Mouse (Mus musculus) MEL (cell line): Measurements from ENCODE around the gene Psen2. TPM values are rescaled to one million over a fixed set of nuclear protein-coding genes. Genes with fewer than 3 reads are reported as not detected.

Source experiments
- DNase-seq: peaks from one replicate; pipeline ENCODE4 v3.0.0; 2011; ENCODE audit warnings: low read depth, low spot score
- H3K27ac ChIP-seq: 2 replicates; pipeline ENCODE4 v1.5.1; 2012; ENCODE audit warnings: low read depth, mild to moderate bottlenecking, control low read depth, low read length, moderate library complexity; ENCODE audit not compliant: control insufficient read depth
- H3K27me3 ChIP-seq, 2 experiments: fragments of 150-350 bp in 1 of 2; sonication (generic) in 1 of 2; 2 replicates each; pipeline ENCODE4 v1.6.1; 2012; ENCODE audit warnings: low read length in 2 of 2, mild to moderate bottlenecking in 2 of 2, improper control_type of control experiment in 1 of 2, moderate library complexity in 1 of 2; ENCODE audit not compliant: insufficient read depth in 2 of 2, control insufficient read depth in 1 of 2
- H3K36me3 ChIP-seq, 2 experiments: 2 replicates each; pipeline ENCODE4 v1.6.1; 2012 to 2014; ENCODE audit warnings: low read length in 2 of 2, improper control_type of control experiment in 1 of 2, inconsistent platforms in 1 of 2, mild to moderate bottlenecking in 1 of 2; ENCODE audit not compliant: insufficient read depth in 2 of 2, control insufficient read depth in 1 of 2
- H3K4me1 ChIP-seq, 2 experiments: fragments of 150-350 bp in 1 of 2; sonication (generic) in 1 of 2; 2 replicates each; pipeline ENCODE4 v1.6.1; 2012; ENCODE audit warnings: low read length in 2 of 2, improper control_type of control experiment in 1 of 2, mild to moderate bottlenecking in 1 of 2; ENCODE audit not compliant: insufficient read depth in 2 of 2, control insufficient read depth in 1 of 2
- H3K4me3 ChIP-seq, 2 experiments: fragments of 150-350 bp in 1 of 2; sonication (generic) in 1 of 2; 2 replicates each; pipeline ENCODE4 v1.5.1; 2012; ENCODE audit warnings: low read depth in 2 of 2, low read length in 2 of 2, mild to moderate bottlenecking in 2 of 2, moderate library complexity in 2 of 2, control low read depth in 1 of 2, improper control_type of control experiment in 1 of 2; ENCODE audit not compliant: control insufficient read depth in 1 of 2, insufficient read depth in 1 of 2
- H3K79me2 ChIP-seq: 2 replicates; pipeline ENCODE4 v1.6.1; 2012; ENCODE audit warnings: mild to moderate bottlenecking, low read length, moderate library complexity; ENCODE audit not compliant: control insufficient read depth, poor library complexity, insufficient read depth
- H3K9ac ChIP-seq: 2 replicates; pipeline ENCODE4 v1.6.1; 2012; ENCODE audit warnings: low read depth, mild to moderate bottlenecking, control low read depth, low read length, moderate library complexity; ENCODE audit not compliant: control insufficient read depth, poor library complexity, severe bottlenecking
- H3K9me3 ChIP-seq: fragments of 150-350 bp; sonication (generic); replicated peaks from 2 replicates; pipeline ENCODE4 v1.6.1; 2012; ENCODE audit warnings: mild to moderate bottlenecking, low read length, improper control_type of control experiment, moderate library complexity; ENCODE audit not compliant: insufficient read depth
- CTCF ChIP-seq, 3 experiments: IDR thresholded peaks in 2 of 3; conservative IDR thresholded peaks in 1 of 3; 2 replicates each; pipeline ENCODE4 v1.5.1; 2011 to 2012; ENCODE audit warnings: low read length in 3 of 3, low read depth in 2 of 3, mild to moderate bottlenecking in 2 of 3, improper control_type of control experiment in 1 of 3, inconsistent platforms in 1 of 3, mixed read lengths in 1 of 3, moderate library complexity in 1 of 3; ENCODE audit not compliant: control insufficient read depth in 1 of 3, insufficient read depth in 1 of 3, poor library complexity in 1 of 3, severe bottlenecking in 1 of 3
- GABPA ChIP-seq: IDR thresholded peaks from 2 replicates; pipeline ENCODE4 v1.6.1; 2012; ENCODE audit warnings: low read depth, mild to moderate bottlenecking, inconsistent platforms, low read length, improper control_type of control experiment, moderate library complexity
- HCFC1 ChIP-seq: IDR thresholded peaks from 2 replicates; pipeline ENCODE4 v1.6.1; 2012; ENCODE audit warnings: low read depth, mild to moderate bottlenecking, inconsistent platforms, low read length, improper control_type of control experiment, moderate library complexity
- JUND ChIP-seq: IDR thresholded peaks from 2 replicates; pipeline ENCODE4 v1.6.1; 2011; ENCODE audit warnings: low read depth, mild to moderate bottlenecking, improper control_type of control experiment, low read length
- MAFK ChIP-seq: IDR thresholded peaks from 2 replicates; pipeline ENCODE4 v1.6.1; 2011; ENCODE audit warnings: low read depth, mild to moderate bottlenecking, low read length, improper control_type of control experiment, borderline replicate concordance
- MAX ChIP-seq: IDR thresholded peaks from 2 replicates; pipeline ENCODE4 v1.6.1; 2011; ENCODE audit warnings: low read length, improper control_type of control experiment
- MEF2A ChIP-seq: IDR thresholded peaks from 2 replicates; pipeline ENCODE4 v1.6.1; 2014; ENCODE audit warnings: low read depth, mild to moderate bottlenecking, inconsistent platforms, low read length, improper control_type of control experiment; ENCODE audit not compliant: poor library complexity, insufficient replicate concordance, severe bottlenecking; ENCODE audit errors: extremely low read depth
- NELFE ChIP-seq: IDR thresholded peaks from 2 replicates; pipeline ENCODE4 v1.6.1; 2011; ENCODE audit warnings: low read depth, low read length, improper control_type of control experiment
- POLR2A ChIP-seq, 2 experiments: IDR thresholded peaks; 2 replicates each; pipeline ENCODE4 v1.6.1; 2011 to 2012; ENCODE audit warnings: low read length in 2 of 2, mild to moderate bottlenecking in 2 of 2, control low read depth in 1 of 2, improper control_type of control experiment in 1 of 2, low read depth in 1 of 2, moderate library complexity in 1 of 2; ENCODE audit not compliant: control insufficient read depth in 1 of 2, insufficient read depth in 1 of 2, poor library complexity in 1 of 2
- POLR2AphosphoS5 ChIP-seq: IDR thresholded peaks from 2 replicates; pipeline ENCODE4 v1.6.1; 2012; ENCODE audit warnings: low read depth, borderline replicate concordance, mild to moderate bottlenecking, inconsistent platforms, low read length, moderate library complexity, mixed read lengths
- SIN3A ChIP-seq: IDR thresholded peaks from 2 replicates; pipeline ENCODE4 v1.6.1; 2012; ENCODE audit warnings: low read length, improper control_type of control experiment, inconsistent platforms
- TCF12 ChIP-seq: IDR thresholded peaks from 2 replicates; pipeline ENCODE4 v1.6.1; 2014; ENCODE audit warnings: low read depth, mild to moderate bottlenecking, inconsistent platforms, low read length, improper control_type of control experiment, moderate library complexity
- USF1 ChIP-seq: IDR thresholded peaks from 2 replicates; pipeline ENCODE4 v1.6.1; 2014; ENCODE audit warnings: low read depth, mild to moderate bottlenecking, inconsistent platforms, low read length, improper control_type of control experiment, moderate library complexity
- USF2 ChIP-seq, 2 experiments: IDR thresholded peaks; 2 replicates each; pipeline ENCODE4 v1.6.1; 2011 to 2012; ENCODE audit warnings: improper control_type of control experiment in 2 of 2, low read length in 2 of 2, borderline replicate concordance in 1 of 2, inconsistent platforms in 1 of 2, low read depth in 1 of 2, mild to moderate bottlenecking in 1 of 2; ENCODE audit not compliant: insufficient read depth in 1 of 2
- ZKSCAN1 ChIP-seq: IDR thresholded peaks from 2 replicates; pipeline ENCODE4 v1.6.1; 2012; ENCODE audit warnings: low read depth, mild to moderate bottlenecking, inconsistent platforms, low read length, improper control_type of control experiment, moderate library complexity
- ZMIZ1 ChIP-seq: IDR thresholded peaks from 2 replicates; pipeline ENCODE4 v1.6.1; 2012; ENCODE audit warnings: low read depth, mild to moderate bottlenecking, inconsistent platforms, low read length, improper control_type of control experiment, moderate library complexity
- polyA plus RNA-seq, 2 experiments: library from polyadenylated mRNA; stranded (reverse) in 1 of 2; unstranded in 1 of 2; fragments of >175 nt in 1 of 2; fragments of >200 nt in 1 of 2; gene quantifications; 2 replicates each; pipeline versions ENCODE4 v1.2.1 to v1.2.4; 2012; ENCODE audit warnings: low replicate concordance in 2 of 2, low read depth in 1 of 2; ENCODE audit not compliant: insufficient read length in 2 of 2, insufficient read depth in 1 of 2, missing spikeins in 1 of 2
- total RNA-seq: library from RNA; depleted of rRNA; stranded (reverse); fragments of 300-350 nt; gene quantifications from 2 replicates; pipeline ENCODE4 v1.2.3, GENCODE M21; 2012

The Psen2 gene
- total and polyA plus RNA-seq, 3 experiments = 35.0 to 39.2 TPM; not detected in 1

- 0 out of 2 replicates have a peak, but pooled peaks have one; percentile 24 for TF ChIP-seq HCFC1
- peak; percentile 82 for TF ChIP-seq TCF12
- TF ChIP-seq NELFE = peak; percentile 63
- no peak for TF ChIP-seq USF1
- TF ChIP-seq CTCF (IDR thresholded peaks at IDR 0.05 in 2 of 3, conservative IDR thresholded peaks at IDR 0.05 in 1 of 3; ENCODE audit: control insufficient read depth in 1 of 3, insufficient read depth in 1 of 3, low read depth in 2 of 3, low read length in 3 of 3, poor library complexity in 1 of 3, severe bottlenecking in 1 of 3) = no peak
- TF ChIP-seq ZKSCAN1 = no peak
- TF ChIP-seq JUND = no peak
- no peak for TF ChIP-seq USF2 (IDR thresholded peaks at IDR 0.05; ENCODE audit: borderline replicate concordance in 1 of 2, insufficient read depth in 1 of 2, low read depth in 1 of 2, low read length in 2 of 2)
- no peak for TF ChIP-seq GABPA
- TF ChIP-seq, all 39 proteins: peak for 13
Observed at GRCm38 (mm10) chr1:180261857-180262570, 1.2 kb downstream of the Psen2 start (continued).

GRCm38 (mm10) chr1:180261415-180261814 lies 1.8 kb downstream of the Psen2 start:
- H3K9me3 ChIP-seq = no peaks in the 10 kb centered on the region
- DNase-seq = no peak
- peak overlapping the region; percentile 36 to 37 for H3K4me3 ChIP-seq
- no peaks in the 10 kb centered on the region for H3K27me3 ChIP-seq
- H3K4me1 ChIP-seq = peaks cover 14 to 35% of the 10 kb centered on the region in 2 experiments
- H3K9ac ChIP-seq = peak overlapping the region; percentile 46
- H3K27ac ChIP-seq = peak overlapping the region; percentile 87
- 0 out of 2 replicates have a peak, but pooled peaks have one; percentile 58 for TF ChIP-seq MAX
- TF ChIP-seq MEF2A = no peak
- TF ChIP-seq ZMIZ1 = 0 out of 2 replicates have a peak, but pooled peaks have one; percentile 2
- H3K36me3 ChIP-seq = peaks cover 0 to 41% of the 10 kb centered on the region in 2 experiments; a peak in 2 of 4 replicates
- no peaks in the 10 kb centered on the region for H3K79me2 ChIP-seq

- Histone ChIP-seq H3K9ac (no peak overlapping the region; the same call in 1 of the 2 replicates), H3K4me1 (peaks cover 14 to 35% of the 10 kb centered on the region in 2 experiments), H3K9me3 (no peaks in the 10 kb centered on the region), H3K27ac (peak overlapping the region; percentile 87)
- no peak for DNase-seq
- TF ChIP-seq ZMIZ1 = no peak
- TF ChIP-seq POLR2AphosphoS5 = no peak
- TF ChIP-seq SIN3A = no peak; the same call in 1 of the 2 replicates
- TF ChIP-seq HCFC1 = no peak
- no peak for TF ChIP-seq MAFK
- TF ChIP-seq USF1 = peak; percentile 37; the same call in 1 of the 2 replicates
- no peak for TF ChIP-seq POLR2A (IDR thresholded peaks at IDR 0.05; ENCODE audit: control insufficient read depth in 1 of 2, insufficient read depth in 1 of 2, low read depth in 1 of 2, low read length in 2 of 2, poor library complexity in 1 of 2)
- TF ChIP-seq, all 39 proteins: peak for 1
- H3K79me2 ChIP-seq = peaks cover under 1% of the 10 kb centered on the region; the same call in 1 of the 2 replicates
- H3K36me3 ChIP-seq = peaks cover 0 to 41% of the 10 kb centered on the region in 2 experiments; a peak in 2 of 4 replicates
- no peak overlapping the region for H3K4me3 ChIP-seq
- no peaks in the 10 kb centered on the region for H3K27me3 ChIP-seq
Observed at GRCm38 (mm10) chr1:180260886-180261285, 2.4 kb downstream of the Psen2 start.
